Mouse (Mus musculus) heart, adult 8-10 months (tissue): ENCODE measurements around the gene Ccdc188. TPM values are rescaled to one million over a fixed set of nuclear protein-coding genes. Genes with fewer than 3 reads are reported as not detected.
"Not testable (repeated sequence)": the region's sequence is repeated elsewhere in the genome, so short reads cannot be mapped to it uniquely, and the experiment has no call there.

Experiments
- DNase-seq: peaks from one replicate; pipeline ENCODE4 v3.0.0; 2022; ENCODE audit warnings: low spot score
- total RNA-seq, 4 experiments: library from RNA; stranded (reverse); gene quantifications; 2 replicates each; pipeline ENCODE4 v1.2.4; 2022

Gene Ccdc188
- not detected for total RNA-seq

GRCm38 (mm10) chr16:18217579-18217978 lies at the start of gene Ccdc188:
Ccdc188 (plus strand) TSS chr16:18217879.
- DNase-seq, result no peak

GRCm38 (mm10) chr16:18169156-18169555 lies 48.5 kb upstream of the Ccdc188 start:
- no peak for DNase-seq

DNA sequence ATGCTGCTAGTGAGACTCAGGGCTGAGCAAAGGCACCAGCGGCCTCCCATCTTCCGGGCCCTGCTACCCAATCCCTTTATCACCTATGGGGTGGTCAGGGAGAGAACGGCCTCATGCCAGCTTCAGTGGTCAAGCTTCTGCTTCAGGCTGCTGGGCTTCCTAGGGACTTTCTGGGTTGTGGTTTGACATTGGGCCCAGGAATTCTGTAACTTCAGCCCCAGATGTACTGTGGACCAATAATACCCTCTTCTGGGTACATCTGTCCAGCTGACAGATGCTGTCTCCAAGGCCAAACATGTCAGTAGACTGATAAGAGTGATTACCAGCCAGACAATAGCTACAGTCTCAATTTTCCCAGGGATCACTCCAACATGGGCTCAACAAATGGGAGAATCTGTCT lies 47.9 kb upstream of the Ccdc188 start:
- no peak for DNase-seq

DNA sequence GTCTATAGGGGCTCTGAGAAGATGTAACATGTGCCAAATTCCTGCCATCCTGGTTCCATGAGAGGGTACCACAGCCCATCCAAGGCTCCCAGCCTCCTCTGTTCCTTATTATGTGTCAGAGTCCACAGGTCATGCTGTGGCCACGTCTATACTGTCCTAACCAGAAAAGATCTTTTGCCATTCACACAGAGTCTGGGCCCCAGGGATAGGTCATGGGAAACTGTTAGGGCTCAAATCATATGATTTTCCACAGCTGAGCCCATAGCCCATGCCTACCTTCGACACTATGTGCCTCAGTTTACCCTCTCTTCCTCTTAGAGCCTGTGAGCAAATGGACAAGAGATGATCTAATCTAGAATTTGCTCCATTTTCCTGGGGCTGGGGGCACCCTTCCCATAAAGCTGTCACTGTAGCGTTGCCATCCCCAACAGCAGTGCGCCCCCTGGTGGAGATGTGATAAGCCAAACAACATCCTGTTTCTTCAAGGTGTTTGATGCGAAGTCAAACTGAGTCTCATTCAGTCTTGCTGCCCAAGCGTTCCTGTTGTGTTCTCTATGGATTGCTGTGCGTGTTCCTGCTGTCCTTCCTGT lies 45.3 kb upstream of the Ccdc188 start:
- DNase-seq, result peak; percentile 65

DNA sequence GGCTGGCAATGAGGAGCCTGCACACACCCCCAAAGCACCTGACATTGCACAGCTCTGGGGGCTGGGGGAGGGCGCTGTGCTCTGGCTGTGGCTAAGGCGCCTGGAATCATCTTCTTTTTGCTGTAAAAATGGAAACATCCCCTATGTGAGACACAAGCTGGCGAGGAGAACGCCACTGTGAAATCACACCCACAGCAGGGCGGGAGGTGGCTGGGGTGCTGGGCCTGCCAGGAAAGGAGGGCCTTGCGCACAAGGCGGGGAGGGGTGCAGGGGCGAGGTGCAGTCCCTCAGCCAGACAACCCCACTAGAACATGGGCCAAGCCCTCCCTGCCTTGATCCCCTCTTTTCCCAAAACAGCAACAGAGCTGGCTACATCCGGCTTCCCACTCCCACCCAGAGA lies 44.4 kb upstream of the Ccdc188 start:
- DNase-seq, result no peak

- no peak for DNase-seq
Observed at GRCm38 (mm10) chr16:18173788-18174187, 43.9 kb upstream of the Ccdc188 start.

DNA sequence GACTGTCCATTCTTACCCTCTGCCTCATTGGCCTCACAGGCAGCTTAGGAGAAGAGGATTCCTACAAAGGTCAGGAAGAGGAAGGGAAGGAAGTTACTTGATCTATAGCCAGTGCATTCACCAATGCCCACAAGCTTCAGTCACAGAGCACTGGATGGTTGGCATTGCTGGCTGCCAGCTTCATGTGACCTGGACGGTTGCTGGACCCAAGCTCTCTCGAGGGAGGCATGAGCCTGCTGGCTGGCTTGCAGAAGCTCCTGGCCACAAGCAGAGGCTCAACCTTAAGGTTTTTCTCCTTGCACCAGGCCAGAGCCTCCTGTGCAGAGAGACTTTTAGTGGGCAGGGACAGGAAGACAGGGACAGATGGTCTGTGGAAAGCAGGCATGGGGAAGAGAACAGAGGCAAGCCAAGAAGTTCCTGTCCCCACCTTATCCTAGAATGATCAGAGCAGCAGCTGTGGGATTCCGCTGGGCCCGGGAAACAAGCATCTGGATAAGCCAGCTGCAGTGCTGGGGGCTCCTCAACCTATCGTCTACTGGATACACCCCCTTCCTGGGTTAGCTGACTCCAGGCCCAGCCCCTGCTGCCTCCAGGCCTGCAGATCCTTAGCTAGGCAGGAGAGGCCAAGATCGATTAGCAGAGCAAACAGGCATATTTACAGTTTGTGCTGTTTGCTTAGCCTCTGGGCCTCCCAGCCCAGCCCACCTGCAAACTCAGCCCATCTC lies 41.7 kb upstream of the Ccdc188 start:
- no peak for DNase-seq

- DNase-seq, result no peak
Observed at GRCm38 (mm10) chr16:18176758-18177157, 40.9 kb upstream of the Ccdc188 start.

DNA sequence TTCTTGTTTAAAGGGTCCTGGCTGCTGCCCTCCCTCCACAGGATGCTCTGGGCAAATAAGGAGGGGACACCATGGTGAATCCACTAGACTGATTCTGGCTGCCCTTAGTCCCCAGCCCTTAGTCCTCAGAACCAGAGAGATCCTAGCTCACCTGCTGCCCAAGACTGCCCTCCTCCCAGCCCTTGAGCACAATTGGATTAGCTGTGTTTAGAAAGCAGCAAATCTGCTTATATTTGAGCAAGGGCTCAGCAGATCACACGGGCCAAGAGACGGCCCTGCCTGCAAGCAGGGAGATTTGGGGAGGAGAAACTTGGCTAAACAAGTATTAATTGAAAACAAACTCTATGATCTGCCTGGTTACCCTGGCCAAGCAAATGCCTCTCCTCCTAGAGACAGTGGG lies 38.1 kb upstream of the Ccdc188 start:
- DNase-seq, result no peak

- no peak for DNase-seq
Observed at GRCm38 (mm10) chr16:18181398-18181797, 36.3 kb upstream of the Ccdc188 start.

DNA sequence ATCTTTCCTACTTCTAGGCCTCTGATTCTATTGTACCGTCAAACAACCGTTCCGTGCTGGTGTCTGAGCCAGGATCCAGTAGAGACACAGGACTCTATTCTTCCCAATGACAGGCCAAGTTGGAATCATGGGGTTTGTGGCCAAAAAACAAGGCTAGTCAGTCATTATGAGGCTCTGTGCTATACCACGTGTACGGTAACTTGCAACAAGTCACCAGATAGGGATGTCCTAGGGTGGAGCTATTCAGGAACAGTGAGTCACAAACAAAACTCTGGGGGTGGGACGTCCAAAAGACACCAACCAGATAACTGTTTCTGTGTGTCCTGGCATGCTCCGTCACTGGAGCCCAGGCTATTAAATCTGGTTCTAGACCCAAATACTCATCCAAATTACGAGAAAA lies 34.9 kb upstream of the Ccdc188 start:
- DNase-seq, result no peak

GRCm38 (mm10) chr16:18185715-18186449 lies 31.8 kb upstream of the Ccdc188 start:
- DNase-seq, result no peak

DNA sequence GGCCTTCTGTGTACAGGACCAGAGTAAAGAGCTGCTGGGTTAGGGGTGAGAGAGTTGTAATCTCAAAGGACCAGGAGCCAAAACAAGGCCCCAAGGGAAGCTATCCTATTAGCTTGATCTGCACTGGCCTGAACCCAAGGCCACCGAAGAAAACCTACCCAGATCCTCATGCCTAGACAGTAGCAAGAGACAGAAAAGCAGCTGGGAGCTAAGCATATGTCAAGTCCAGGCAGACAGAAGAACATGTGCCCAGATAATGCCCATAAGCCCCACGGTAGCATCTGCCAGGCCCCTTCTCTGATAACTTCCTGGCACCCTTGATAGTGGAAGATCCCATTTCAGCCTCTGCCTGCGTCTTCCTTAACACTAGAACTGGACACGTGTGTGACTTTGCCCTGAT lies 30.9 kb upstream of the Ccdc188 start:
- DNase-seq, result no peak

DNA sequence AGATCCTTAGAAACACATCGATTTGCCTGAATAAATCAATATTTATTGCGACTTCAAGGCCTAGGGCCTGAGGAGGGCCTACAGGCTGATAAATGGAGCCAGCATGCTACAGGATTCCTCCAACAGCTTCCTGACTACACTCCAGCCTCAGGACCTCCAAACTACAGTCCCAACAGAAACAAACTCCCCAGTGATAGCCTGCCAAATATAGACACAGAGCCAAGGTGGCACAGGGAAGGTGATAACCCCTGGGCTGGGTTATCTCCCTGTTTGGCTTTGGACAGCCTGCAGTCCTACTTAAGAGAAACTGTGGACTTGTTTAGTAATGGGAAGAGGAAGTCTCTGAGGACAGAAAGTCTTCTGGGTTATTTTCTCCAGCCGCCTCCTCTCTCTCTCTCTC lies 30.5 kb upstream of the Ccdc188 start:
- no peak for DNase-seq

DNA sequence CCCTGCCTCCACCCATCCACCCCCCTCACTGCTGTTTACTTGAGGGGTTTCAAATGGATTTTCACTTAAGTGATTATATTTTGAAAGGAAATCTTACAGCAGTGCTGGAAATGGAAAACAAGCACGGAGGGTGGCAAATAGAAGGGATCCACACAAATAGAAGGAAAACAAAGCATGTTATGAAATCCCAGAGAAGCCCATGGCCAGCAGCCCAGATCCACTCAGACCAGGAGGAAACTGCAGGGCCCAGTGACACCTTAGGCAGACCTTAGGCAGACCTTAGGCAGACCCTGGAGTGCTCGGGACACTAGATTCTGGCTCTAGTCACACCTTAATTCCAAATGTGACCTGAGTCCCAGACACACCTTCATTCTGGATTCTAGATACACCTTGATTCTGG lies 26.7 kb upstream of the Ccdc188 start:
- DNase-seq, result no peak

DNA sequence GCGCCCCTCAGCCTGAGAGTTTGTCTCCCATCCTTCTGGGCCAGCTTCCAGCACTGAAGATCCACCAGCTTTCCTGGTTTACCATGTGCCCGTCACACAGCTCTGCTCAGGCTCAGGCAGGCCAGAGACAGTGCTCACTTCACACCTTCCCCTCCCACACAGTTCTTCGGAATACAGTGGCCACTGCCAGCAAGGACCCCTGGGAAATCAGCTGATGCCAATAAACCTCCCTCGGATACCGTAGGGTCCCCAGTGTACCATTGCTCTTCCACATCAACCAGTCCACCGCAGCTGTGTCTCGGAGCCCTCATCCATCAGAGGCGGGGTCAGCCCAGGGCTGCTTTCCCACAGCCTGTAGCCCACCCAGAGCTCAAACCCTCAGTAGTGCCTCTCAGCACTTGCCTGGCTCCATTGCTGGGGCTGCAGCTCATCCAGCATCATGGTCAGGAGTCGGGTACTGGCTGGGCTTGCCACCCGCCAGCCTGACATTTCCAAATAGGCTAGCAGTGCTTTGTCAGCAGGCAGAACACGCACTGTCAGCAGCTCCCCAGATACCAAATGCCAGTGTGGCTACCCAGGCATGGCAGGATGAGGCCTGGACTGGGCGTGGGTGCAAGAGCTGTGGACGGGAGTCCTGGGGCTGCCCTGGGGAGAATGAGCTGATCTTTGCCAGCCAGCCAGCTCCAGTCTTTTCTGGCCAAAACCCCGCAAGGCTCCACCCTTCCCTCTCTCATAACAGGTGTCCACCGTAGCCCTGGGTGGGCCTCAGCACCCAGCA lies 23.3 kb upstream of the Ccdc188 start:
- no peak for DNase-seq

DNA sequence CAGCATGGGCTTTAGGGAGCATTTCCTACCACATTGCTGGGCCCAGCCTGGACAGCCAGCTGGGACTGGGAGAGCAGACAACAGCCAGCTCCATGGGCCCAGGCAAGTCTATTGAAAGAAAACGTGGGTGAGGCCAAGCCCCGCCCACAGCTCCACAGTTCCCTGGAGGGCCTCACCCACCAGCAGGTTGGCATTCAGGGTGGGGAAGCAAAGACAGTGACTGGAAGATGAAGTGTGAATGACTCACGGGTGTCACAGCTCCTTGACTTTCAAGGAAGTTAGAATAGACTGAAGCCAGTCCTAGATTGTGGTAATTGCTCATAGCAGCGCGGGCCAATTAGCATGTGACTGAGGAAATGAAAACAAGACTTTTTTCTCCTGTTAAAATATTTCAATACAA lies 22.6 kb upstream of the Ccdc188 start:
- DNase-seq, result no peak

GRCm38 (mm10) chr16:18195561-18195960 lies 22.1 kb upstream of the Ccdc188 start:
- DNase-seq, result not testable (repeated sequence)

DNA sequence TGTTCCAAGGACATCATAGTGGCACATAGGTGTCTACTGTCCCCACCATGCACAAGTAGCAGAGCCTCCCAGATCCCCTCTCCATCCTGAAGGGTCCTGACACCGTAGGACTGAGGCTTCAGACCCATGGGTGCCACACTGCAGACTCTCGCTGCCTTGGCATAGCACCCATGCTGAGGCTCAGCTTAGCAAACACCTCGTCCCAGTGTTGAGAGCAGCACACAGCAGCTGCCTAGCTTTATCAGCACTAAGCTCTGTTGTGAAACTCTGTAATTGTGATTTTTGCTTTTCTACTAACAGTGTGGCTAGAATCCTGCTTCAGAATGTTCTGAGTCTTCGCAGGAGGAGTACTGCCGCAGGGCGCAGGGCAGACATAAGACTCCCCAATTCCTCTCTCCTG lies 19.8 kb upstream of the Ccdc188 start:
- no peak for DNase-seq

- no peak for DNase-seq
Observed at GRCm38 (mm10) chr16:18198365-18199098, 19.1 kb upstream of the Ccdc188 start.

- no peak for DNase-seq
Observed at GRCm38 (mm10) chr16:18200062-18200461, 17.6 kb upstream of the Ccdc188 start.
